Comparison of ENCODE assay signal across 9 mouse cellular contexts in the genomic region with DNA sequence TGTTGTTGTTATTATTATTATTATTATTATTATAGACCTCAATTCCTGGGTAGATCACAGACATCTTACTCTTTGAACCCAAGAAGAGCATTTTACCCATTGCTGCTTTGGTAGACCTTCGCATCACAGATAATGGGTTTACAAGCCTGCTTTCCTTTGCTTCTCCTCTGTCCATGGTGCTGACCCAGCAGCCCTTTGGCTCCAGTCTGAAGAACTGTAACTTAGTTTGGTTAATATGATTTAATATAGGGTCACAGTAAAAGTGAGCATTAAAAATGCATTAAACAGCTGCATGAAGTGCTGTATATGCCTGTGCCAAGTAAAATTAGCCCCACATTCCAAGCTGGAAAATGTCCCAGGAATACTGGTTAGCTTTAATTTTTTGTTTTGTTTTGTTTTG. TPM values are rescaled to one million over a fixed set of nuclear protein-coding genes. Genes with fewer than 3 reads are reported as not detected.
DNase-seq lines count a peak whose midpoint lies in the region; ATAC-seq and TF ChIP-seq lines count a peak whose summit lies in the region.
"Had no signal": no experiment of that assay in that cellular context is flagged by ENCODE, and none has a peak within 500 bp of the region (broad histone marks: within the 10 kb centered on the region; RNA-seq: fewer than 3 reads in every experiment).

No protein-coding gene starts in this region.

- H3K79me2 ChIP-seq in MEL (ENCODE audit: control insufficient read depth, insufficient read depth, low read length, poor library complexity) (no peaks in the 10 kb centered on the region), myocyte (ENCODE audit: control insufficient read depth, insufficient read depth) (no peaks in the 10 kb centered on the region)

- 26% methylated on average over 1 of the region's 1 CpGs for WGBS in heart, embryonic 10.5 days
- 4% methylated on average over 1 of the region's 1 CpGs for WGBS in embryonic facial prominence, embryonic 14.5 days
- WGBS in intestine, embryonic 16.5 days = 23% methylated on average over 1 of the region's 1 CpGs

- TF ChIP-seq EP300 in MEL (IDR thresholded peaks at IDR 0.05; ENCODE audit: low read depth in 1 of 2, low read length in 2 of 2) = no peak

- intact Hi-C loops in heart, postnatal 10 days (cut with DNase I) = no loop called here

- peak; percentile 53 to 72 for DNase-seq in heart, postnatal 10 days
- DNase-seq in heart, embryonic 10.5 days (ENCODE audit: low spot score) = no peak
- peak; percentile 69 for DNase-seq in MEL (ENCODE audit: low read depth, low spot score)
- DNase-seq in embryonic facial prominence, embryonic 14.5 days (ENCODE audit: low spot score) = peak; percentile 84
- no peak for DNase-seq in cerebellum, postnatal 25 days

- H3K27me3 ChIP-seq in heart, embryonic 10.5 days (ENCODE audit: insufficient read depth, poor library complexity, severe bottlenecking) = no peaks in the 10 kb centered on the region
- peaks cover 0 to 2% of the 10 kb centered on the region in 2 experiments; a peak in 1 of 4 replicates for H3K27me3 ChIP-seq in MEL (ENCODE audit: control insufficient read depth in 1 of 2, insufficient read depth in 2 of 2, low read length in 2 of 2)
- H3K27me3 ChIP-seq in embryonic facial prominence, embryonic 14.5 days (replicated peaks; ENCODE audit: control insufficient read depth, insufficient read depth, low read length) = no peaks in the 10 kb centered on the region
- peaks cover 6% of the 10 kb centered on the region for H3K27me3 ChIP-seq in myocyte (ENCODE audit: control insufficient read depth, insufficient read depth, insufficient read length)
- H3K27me3 ChIP-seq in intestine, embryonic 16.5 days (replicated peaks; ENCODE audit: control insufficient read depth, insufficient read depth, low read length) = no peaks in the 10 kb centered on the region
- H3K27me3 ChIP-seq: neural tube, embryonic 13.5 days had no signal

- H3K9ac ChIP-seq in MEL (ENCODE audit: control insufficient read depth, low read depth, low read length, poor library complexity, severe bottlenecking) = no peak overlapping the region
- H3K9ac ChIP-seq in embryonic facial prominence, embryonic 14.5 days (ENCODE audit: low read depth, low read length) = no peak overlapping the region
- H3K9ac ChIP-seq in intestine, embryonic 16.5 days (ENCODE audit: low read depth, low read length) = no peak overlapping the region
- H3K9ac ChIP-seq: neural tube, embryonic 13.5 days had no signal

- H3K4me3 ChIP-seq in heart, embryonic 10.5 days = no peak overlapping the region
- H3K4me3 ChIP-seq in MEL (ENCODE audit: control insufficient read depth in 1 of 2, insufficient read depth in 1 of 2, low read depth in 2 of 2, low read length in 2 of 2) = no peak overlapping the region
- no peak overlapping the region for H3K4me3 ChIP-seq in embryonic facial prominence, embryonic 14.5 days (ENCODE audit: low read depth, low read length)
- no peak overlapping the region for H3K4me3 ChIP-seq in myocyte
- no peak overlapping the region for H3K4me3 ChIP-seq in intestine, embryonic 16.5 days (ENCODE audit: low read length)
- H3K4me3 ChIP-seq: neural tube, embryonic 13.5 days had no signal

- peaks cover 12% of the 10 kb centered on the region; the same call in 1 of the 2 replicates for H3K4me1 ChIP-seq in heart, embryonic 10.5 days
- no peaks in the 10 kb centered on the region for H3K4me1 ChIP-seq in MEL (ENCODE audit: control insufficient read depth in 1 of 2, insufficient read depth in 2 of 2, low read length in 2 of 2)
- no peaks in the 10 kb centered on the region for H3K4me1 ChIP-seq in embryonic facial prominence, embryonic 14.5 days (ENCODE audit: control insufficient read depth, insufficient read depth, low read length)
- peaks cover 7% of the 10 kb centered on the region; the same call in 1 of the 2 replicates for H3K4me1 ChIP-seq in intestine, embryonic 16.5 days (ENCODE audit: control insufficient read depth, insufficient read depth, low read length)

- TF ChIP-seq POLR2A in MEL (IDR thresholded peaks at IDR 0.05; ENCODE audit: control insufficient read depth in 1 of 2, insufficient read depth in 1 of 2, low read depth in 1 of 2, low read length in 2 of 2, poor library complexity in 1 of 2) (no peak), myocyte (IDR thresholded peaks at IDR 0.05; ENCODE audit: insufficient read length, low read depth) (no peak)

- no peak for TF ChIP-seq CTCF in MEL (IDR thresholded peaks at IDR 0.05 in 2 of 3, conservative IDR thresholded peaks at IDR 0.05 in 1 of 3; ENCODE audit: control insufficient read depth in 1 of 3, insufficient read depth in 1 of 3, low read depth in 2 of 3, low read length in 3 of 3, poor library complexity in 1 of 3, severe bottlenecking in 1 of 3)

- no peak overlapping the region for H3K27ac ChIP-seq in heart, embryonic 10.5 days
- no peak overlapping the region for H3K27ac ChIP-seq in MEL (ENCODE audit: control insufficient read depth, low read depth, low read length)
- no peak overlapping the region for H3K27ac ChIP-seq in embryonic facial prominence, embryonic 14.5 days (replicated peaks; ENCODE audit: low read depth, low read length)
- H3K27ac ChIP-seq in intestine, embryonic 16.5 days (ENCODE audit: low read length) = no peak overlapping the region
- H3K27ac ChIP-seq: neural tube, embryonic 13.5 days had no signal

- TF ChIP-seq RAD21 in MEL (IDR thresholded peaks at IDR 0.05; ENCODE audit: low read depth, low read length) = no peak

- H3K36me3 ChIP-seq in heart, embryonic 10.5 days = no peaks in the 10 kb centered on the region
- no peaks in the 10 kb centered on the region for H3K36me3 ChIP-seq in MEL (ENCODE audit: control insufficient read depth in 1 of 2, insufficient read depth in 2 of 2, low read length in 2 of 2)
- no peaks in the 10 kb centered on the region for H3K36me3 ChIP-seq in embryonic facial prominence, embryonic 14.5 days (ENCODE audit: control insufficient read depth, insufficient read depth, low read length)
- H3K36me3 ChIP-seq in myocyte (ENCODE audit: control insufficient read depth, insufficient read depth) = no peaks in the 10 kb centered on the region
- H3K36me3 ChIP-seq in intestine, embryonic 16.5 days (ENCODE audit: control insufficient read depth, insufficient read depth, low read length) = no peaks in the 10 kb centered on the region; the same call in 1 of the 2 replicates
- H3K36me3 ChIP-seq: neural tube, embryonic 13.5 days had no signal

- H3K9me3 ChIP-seq in heart, embryonic 10.5 days = peaks cover 6% of the 10 kb centered on the region; the same call in 1 of the 2 replicates
- H3K9me3 ChIP-seq in MEL (replicated peaks; ENCODE audit: insufficient read depth, low read length) = no peaks in the 10 kb centered on the region
- 0 out of 2 replicates have a peak, but pooled peaks cover 13% of the 10 kb centered on the region for H3K9me3 ChIP-seq in embryonic facial prominence, embryonic 14.5 days (ENCODE audit: control insufficient read depth, low read length)
- 0 out of 2 replicates have a peak, but pooled peaks cover 6% of the 10 kb centered on the region for H3K9me3 ChIP-seq in intestine, embryonic 16.5 days (ENCODE audit: control insufficient read depth, low read length)

- no peak overlapping the region for H3K4me2 ChIP-seq in embryonic facial prominence, embryonic 14.5 days (ENCODE audit: low read depth, low read length)
- H3K4me2 ChIP-seq in myocyte (ENCODE audit: low read depth) = no peak overlapping the region
- H3K4me2 ChIP-seq in intestine, embryonic 16.5 days (ENCODE audit: low read depth, low read length) = no peak overlapping the region
- H3K4me2 ChIP-seq: neural tube, embryonic 13.5 days had no signal

- H3ac ChIP-seq in myocyte (ENCODE audit: control insufficient read depth, insufficient read length) = no peak overlapping the region

- no peak for ATAC-seq in embryonic facial prominence, embryonic 14.5 days (ENCODE audit: low read depth)
- ATAC-seq in monocyte, adult 5-6 weeks (replicated peaks; ENCODE audit: insufficient number of reproducible peaks, low FRiP score, low TSS enrichment, poor library complexity, severe bottlenecking) = no peak
- no peak for ATAC-seq in intestine, embryonic 16.5 days

TF ChIP-seq in MEL, 35 proteins besides CTCF, POLR2A, EP300 and RAD21 (continues in another document):
- TF ChIP-seq MAFK (IDR thresholded peaks at IDR 0.05; ENCODE audit: borderline replicate concordance, low read depth, low read length) = no peak
- TF ChIP-seq USF2 (IDR thresholded peaks at IDR 0.05; ENCODE audit: borderline replicate concordance in 1 of 2, insufficient read depth in 1 of 2, low read depth in 1 of 2, low read length in 2 of 2) = no peak
- TF ChIP-seq RCOR1 (IDR thresholded peaks at IDR 0.05; ENCODE audit: low read depth, low read length) = no peak
- no peak for TF ChIP-seq SIN3A (IDR thresholded peaks at IDR 0.05; ENCODE audit: low read length)

TF ChIP-seq in myocyte, 11 proteins besides CTCF, POLR2A, EP300 and RAD21:
- TF ChIP-seq REST (IDR thresholded peaks at IDR 0.05; ENCODE audit: insufficient read depth, insufficient read length) = peak; percentile 74
- no peak for TF ChIP-seq USF1 (IDR thresholded peaks at IDR 0.05; ENCODE audit: low read depth)

RNA-seq across cellular contexts. Expression of a gene that starts 3.1 kb away (rescaled TPM):
- total RNA-seq in heart, postnatal 10 days (2021) = under 1 TPM; 0.36 to 0.50 TPM
- 1.9 and 2.9 TPM in 2 replicates for polyA plus RNA-seq in heart, embryonic 10.5 days (2016; fragmentation: Nextera tagmentation; extraction: Ambion mirVana)
- total RNA-seq in MEL (2012; rRNA removed) = not detected in 2 replicates
- not detected for polyA plus RNA-seq in MEL (2012; ENCODE audit: insufficient read depth in 1 of 2, insufficient read length in 2 of 2, low read depth in 1 of 2, low replicate concordance in 2 of 2, missing spikeins in 1 of 2)
- polyA plus RNA-seq in embryonic facial prominence, embryonic 14.5 days (2014; fragmentation: Nextera tagmentation; extraction: Ambion mirVana) = 3.1 and 3.7 TPM in 2 replicates
- not detected for polyA plus RNA-seq in myocyte (2012; fragmentation: generic; extraction: Trizol)
- not detected in 3 replicates for total RNA-seq in monocyte, adult 5-6 weeks (2017)
- polyA plus RNA-seq in intestine, embryonic 16.5 days (2015; fragmentation: Nextera tagmentation; extraction: Ambion mirVana) = 1.1 TPM in 2 replicates

RNA-seq across cellular contexts. Expression of a gene that starts 41.3 kb away (rescaled TPM):
- 1 to 10 TPM; 3.9 to 5.9 TPM for total RNA-seq in heart, postnatal 10 days (2021)
- 1.4 and 1.7 TPM in 2 replicates for polyA plus RNA-seq in heart, embryonic 10.5 days (2016; fragmentation: Nextera tagmentation; extraction: Ambion mirVana)
- 0.33 and 2.1 TPM in 2 replicates for total RNA-seq in MEL (2012; rRNA removed)
- polyA plus RNA-seq in MEL (2012; ENCODE audit: insufficient read depth in 1 of 2, insufficient read length in 2 of 2, low read depth in 1 of 2, low replicate concordance in 2 of 2, missing spikeins in 1 of 2) (under 1 TPM in 1 of 2 experiments, not detected in 1; 0.46 TPM), myocyte (2012; fragmentation: generic; extraction: Trizol) (not detected)
- polyA plus RNA-seq in embryonic facial prominence, embryonic 14.5 days (2014; fragmentation: Nextera tagmentation; extraction: Ambion mirVana) = not detected in 2 replicates
- not detected in 3 replicates for total RNA-seq in monocyte, adult 5-6 weeks (2017)
- 33.2 and 42.2 TPM in 2 replicates for polyA plus RNA-seq in intestine, embryonic 16.5 days (2015; fragmentation: Nextera tagmentation; extraction: Ambion mirVana)
- polyA plus RNA-seq: neural tube, embryonic 13.5 days had no signal

Comparison
In these comparisons a context has a peak if more than half of its experiments do, and no peak if none do; other contexts are left out.
1. DNase-seq: peak in heart, postnatal 10 days (2 of 2), MEL (single experiment) and embryonic facial prominence, embryonic 14.5 days (single experiment); none in heart, embryonic 10.5 days (single experiment) and cerebellum, postnatal 25 days (0 of 2).
2. RNA of a gene that starts 41.3 kb away (polyA plus RNA-seq): 33.2 to 42.2 TPM in intestine, embryonic 16.5 days; 1.4 to 1.7 TPM in heart, embryonic 10.5 days, 0.46 TPM in MEL, not detected in embryonic facial prominence, embryonic 14.5 days and not detected in myocyte (single experiment); every median in the first group is over 10 times any median in the second.